Mouse (Mus musculus): ENCODE results near the gene Pigf.
A peak's percentile ranks its signal among the peaks of the same experiment; 100 is the strongest.

Pigf gene

DNA sequence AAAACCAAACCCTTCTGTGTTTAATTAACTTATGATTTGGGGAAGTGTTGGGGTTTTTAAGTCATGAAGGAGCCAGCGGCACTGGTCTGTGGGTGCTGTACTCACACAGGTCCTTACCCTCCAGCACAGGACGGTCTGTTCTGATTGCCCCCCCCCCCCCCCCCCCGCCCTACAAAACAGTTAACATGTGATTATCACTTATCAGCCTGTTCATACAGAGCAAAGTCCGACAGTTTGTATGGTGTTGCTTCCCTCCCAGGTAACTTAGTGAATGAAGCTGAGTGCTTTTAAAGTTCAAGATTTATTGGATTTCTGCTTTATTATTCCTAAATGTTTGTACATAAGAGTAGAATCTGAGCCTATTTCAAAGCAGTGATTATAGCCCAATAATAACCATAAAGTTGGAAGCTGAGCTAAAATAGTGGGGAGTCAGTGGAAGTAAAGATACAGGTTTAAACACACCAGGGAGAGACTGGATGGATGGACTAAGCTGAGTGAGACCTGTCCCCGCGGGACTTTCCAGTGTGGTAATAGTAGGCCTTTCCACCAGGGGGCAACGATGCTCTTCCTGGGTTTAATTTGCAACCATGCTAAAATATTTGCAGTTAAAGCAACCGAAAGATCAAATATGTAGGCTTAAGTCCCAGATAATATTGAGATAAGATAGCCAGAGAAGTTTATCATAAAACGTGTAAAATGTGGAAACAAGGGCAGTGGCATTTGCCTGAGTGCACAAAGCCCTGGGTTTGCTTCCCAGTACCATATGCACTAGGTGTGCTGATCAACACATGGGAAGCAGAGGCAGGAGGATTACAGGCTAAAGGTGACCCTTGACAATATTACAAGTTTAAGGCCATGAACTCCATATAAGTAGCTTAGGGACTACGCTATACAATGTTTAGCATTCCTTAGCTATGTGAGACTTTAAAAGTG is 11.2 kb upstream of the Pigf start:
- DNase-seq (ENCODE audit: low read depth, low spot score) = no peak

DNA sequence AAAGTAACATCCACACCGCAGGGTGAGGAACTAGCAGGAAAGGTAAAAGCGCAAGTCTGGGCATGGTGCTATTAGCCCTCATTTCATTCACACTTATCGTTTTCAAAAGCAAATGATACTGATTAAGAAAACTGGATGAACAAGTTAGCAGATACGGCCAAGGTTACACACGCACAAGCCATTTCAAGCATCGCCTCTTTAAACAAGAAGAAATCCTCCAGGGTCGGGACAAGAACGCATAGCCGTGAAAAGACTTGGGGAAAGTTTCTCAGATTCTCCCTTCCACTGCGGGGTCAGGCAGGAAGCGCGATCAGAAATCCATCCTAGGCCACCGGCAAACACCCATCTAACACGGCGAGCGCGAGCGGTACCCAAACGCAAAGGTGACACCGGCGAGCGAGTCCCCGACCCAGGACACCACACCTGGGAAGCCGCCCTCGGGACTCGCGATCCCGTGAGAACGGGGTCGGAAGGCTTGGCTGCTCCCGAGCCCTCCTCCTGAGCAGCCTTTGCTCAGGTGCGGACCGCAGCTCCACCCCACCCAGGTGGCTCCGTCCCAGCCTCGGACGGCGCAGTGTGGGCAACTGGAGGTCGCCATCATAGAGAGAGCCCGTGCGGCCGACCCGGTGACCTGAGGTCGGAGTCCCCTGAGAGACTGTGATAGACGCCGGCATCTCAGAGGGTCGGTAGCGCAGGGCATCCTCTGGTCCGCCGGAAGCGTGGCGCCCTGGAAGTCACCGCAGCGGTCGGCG is 539 bp downstream of the Pigf start:
- no peak for DNase-seq (ENCODE audit: low read depth, low spot score)

DNA sequence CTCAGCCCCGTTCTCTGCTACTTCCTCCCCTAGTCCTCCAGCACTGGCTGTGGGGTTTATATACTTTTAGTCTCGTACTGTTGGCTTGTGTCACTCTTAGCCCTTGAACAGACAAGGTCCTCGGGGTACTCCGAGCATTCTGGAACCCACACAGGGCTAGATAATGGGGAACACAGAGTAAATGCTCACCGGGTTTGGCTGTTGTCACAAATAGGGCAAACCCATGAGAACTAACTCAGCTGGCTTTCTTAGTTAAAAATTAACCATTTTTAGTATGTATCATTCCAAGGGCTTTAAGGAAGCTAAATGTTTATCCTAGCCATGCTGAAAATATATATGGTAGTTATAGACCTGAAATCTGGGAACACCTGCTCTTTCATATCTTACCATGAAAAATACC is 5.5 kb downstream of the Pigf start:
- no peak for DNase-seq (ENCODE audit: low read depth, low spot score)

DNA sequence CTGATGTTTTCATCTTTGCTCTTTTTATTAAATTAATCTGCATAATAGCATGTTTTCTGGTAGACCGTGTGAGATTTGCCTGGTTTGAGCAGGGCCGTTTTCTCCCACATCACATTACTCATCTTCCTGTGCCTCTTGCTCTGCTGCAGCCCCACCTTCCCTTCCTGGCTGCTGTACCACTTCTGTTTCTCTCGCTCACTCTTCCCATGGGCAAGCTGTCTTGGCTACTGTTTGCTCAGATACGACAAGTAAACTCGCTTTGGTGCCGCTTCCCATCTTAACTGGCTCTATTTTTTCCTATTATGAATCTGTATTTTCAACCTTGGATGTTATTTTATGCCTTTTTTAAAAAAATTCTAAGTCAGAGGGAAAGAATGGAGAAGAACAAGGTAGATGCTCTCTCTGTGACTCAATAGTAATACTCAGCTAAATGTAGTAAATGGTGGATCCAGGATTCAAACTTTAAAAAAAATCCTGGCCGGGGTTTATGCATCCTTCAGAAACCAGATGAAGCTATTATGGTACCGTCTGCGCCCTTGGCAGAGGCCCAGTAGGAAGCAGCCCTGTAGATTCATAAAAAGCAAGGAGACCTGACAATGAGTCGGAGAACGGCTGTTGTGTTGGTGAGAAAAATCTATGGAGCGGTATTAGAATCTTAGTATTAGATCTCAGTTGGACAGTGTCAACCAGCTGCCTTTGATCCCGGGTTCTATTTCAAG is 13.7 kb downstream of the Pigf start:
- DNase-seq (ENCODE audit: low read depth, low spot score) = no peak

DNA sequence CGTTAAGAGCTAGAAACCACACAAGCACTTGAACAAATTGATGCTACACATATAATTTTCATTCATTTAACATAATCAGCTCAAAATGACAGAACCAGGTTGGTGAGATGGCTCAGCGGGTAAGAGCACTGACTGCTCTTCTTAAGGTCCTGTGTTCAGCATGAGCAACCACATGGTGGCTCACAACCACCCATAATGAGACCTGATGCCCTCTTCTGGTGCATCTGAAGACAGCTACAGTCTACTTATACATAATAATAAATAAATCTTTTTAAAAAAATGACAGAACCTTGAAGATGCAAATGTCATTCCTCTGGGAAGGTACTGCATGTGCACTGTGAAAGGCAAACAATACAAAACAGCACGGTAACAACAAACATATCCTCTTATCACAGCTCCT is 16.3 kb downstream of the Pigf start:
- DNase-seq (ENCODE audit: low read depth, low spot score) = no peak

DNA sequence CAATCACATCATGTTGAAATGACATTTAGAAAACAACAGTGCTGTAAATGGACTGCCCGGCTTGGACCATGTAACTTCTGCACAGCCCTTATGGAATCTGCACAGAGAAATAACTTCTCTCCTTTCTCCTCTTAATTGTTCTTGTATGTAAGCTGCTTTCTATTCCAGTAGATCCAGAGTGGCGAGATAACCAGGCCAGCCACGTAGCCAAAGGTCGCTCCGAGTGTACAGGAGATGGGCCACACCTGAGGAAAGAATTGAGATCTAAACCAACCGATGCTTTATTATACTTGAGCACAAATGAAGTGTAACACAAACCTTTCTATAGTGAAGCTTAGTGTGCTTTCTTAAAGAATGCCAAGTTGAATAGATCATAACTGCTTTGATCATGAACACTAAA is 27.9 kb downstream of the Pigf start:
- DNase-seq (ENCODE audit: low read depth, low spot score) = no peak

DNA sequence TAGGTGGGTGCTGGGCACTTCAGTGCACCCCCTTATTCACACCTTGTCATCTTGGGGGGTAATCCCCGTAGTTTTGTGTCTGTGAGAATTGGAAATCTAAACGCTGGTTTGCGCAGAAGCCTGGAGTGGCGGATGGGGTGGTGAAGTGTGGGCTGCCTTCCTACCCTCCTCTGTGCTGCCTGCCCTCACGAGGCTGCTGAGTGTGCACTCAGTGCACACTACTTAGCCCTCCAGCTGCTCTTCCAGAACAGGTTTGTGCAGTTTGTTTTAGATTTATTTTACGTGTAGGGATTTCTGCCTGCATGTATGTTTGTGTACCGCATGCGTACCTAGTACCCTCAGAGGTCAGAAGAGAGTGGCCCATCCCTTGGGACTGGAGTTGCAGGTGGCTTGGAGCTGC is 33.9 kb downstream of the Pigf start:
- no peak for DNase-seq (ENCODE audit: low read depth, low spot score)

DNA sequence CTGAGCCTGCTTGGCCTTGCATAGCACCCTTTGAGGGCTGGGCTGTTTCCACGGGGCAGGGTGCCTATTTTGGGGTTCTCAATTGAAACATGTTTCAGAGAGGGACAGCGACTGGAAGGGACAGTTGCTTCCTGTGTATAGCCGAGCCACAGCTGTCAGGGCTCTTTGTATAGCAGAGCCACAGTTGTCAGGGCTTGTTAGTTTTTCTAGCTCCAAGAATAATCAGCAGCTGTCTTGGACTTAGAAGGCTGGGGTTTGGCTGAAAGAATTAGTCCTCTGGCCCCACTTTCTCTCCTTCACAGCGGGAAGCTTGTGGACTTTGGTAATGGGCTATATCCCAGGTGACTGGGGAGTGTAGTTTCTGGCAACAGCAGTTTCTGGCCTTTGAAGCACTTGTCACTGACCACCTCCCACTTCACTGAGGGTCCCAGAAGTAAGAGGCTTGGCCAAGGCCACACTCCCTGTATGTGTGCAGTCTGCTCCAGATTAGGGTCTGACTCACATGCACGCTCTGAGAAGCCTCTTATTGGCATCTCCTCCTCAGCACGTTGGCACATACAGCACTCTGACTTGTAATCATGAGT is 36.5 kb downstream of the Pigf start:
- DNase-seq (ENCODE audit: low read depth, low spot score) = no peak

DNA sequence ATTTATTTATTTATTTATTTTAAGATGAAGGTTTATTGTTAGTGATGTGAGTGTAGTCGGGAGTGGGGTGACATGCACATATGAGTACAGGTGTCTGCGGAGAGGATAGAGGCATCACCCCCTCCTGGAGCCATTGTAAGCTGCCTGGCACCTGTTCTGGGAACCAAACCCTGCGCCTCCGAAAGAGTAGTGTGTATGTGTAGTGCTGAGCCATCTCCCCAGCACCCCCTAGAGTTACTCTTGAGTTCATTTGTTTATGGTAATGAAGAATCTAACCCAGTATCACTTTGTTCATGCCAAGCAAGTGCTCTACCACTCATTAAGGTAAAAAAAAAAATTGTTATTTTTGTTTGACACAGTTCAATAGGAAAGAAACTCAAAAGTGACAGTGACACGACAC is 37.0 kb downstream of the Pigf start:
- no peak for DNase-seq (ENCODE audit: low read depth, low spot score)

DNA sequence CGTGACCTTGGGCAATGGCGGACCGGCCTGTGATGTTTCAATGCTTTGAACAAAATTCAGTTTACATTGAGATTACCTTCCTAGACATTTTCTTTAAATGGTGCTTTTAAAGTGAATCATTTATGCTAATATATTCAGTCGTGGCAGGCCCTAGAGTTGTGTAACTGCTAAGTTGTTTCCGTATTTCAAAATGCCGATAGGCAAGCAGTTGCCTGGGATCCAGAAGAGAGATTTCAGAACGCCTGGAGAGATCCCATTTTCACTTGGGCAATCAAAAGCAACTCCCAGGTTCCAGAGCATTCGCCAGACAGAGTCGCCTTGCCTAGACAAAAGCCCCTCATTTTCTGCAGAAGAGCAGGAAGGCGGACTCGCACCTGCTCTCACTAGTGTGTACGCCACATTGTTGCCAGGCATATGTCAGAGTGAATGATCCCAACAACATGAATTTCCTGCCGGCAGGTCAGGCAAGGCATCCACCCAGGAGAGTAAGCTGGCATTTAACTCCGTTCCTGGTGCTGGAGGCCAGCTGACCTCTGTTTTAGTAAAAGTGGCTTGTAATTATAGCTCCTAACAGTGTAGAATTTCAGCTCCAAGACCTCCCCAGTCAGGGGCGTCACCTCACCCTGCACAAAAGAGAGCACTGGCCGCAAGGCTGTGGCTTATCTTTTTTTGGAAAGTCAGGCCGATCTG is 38.6 kb downstream of the Pigf start:
- DNase-seq (ENCODE audit: low read depth, low spot score) = no peak

DNA sequence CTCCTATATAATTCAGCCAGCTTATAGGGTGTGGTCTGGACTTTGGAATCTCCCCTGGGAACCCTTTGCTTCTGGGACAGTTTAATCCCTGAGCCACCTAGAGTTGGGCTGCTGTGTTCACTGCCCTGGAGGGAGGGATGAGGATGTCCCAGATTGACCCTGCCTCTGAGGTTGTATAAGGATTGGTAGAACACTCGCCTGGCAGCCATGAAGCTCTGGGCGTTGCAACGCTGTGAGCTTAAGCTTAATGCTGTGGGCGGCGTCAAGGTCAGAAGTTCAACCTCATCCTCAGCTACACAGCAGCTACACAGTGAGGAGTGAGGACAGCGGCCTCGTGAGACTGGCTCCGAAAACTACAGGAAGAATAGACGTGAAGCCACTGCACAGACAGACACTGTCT is 42.7 kb downstream of the Pigf start:
- DNase-seq (ENCODE audit: low read depth, low spot score) = peak; percentile 26

DNA sequence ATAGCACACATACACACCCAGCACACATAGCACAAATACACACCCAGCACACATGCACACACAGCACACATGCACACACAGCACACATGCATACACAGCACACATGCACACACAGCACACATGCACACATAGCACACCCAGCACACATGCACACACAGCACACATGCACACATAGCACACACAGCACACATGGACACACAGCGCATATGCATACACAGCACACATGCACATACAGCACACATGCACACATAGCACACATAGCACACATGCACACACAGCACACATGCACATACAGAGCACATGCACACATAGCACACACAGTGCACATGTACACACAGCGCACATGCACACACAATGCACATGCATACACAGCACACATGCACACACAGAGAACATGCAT is 43.5 kb downstream of the Pigf start:
- no peak for DNase-seq (ENCODE audit: low read depth, low spot score)

DNA sequence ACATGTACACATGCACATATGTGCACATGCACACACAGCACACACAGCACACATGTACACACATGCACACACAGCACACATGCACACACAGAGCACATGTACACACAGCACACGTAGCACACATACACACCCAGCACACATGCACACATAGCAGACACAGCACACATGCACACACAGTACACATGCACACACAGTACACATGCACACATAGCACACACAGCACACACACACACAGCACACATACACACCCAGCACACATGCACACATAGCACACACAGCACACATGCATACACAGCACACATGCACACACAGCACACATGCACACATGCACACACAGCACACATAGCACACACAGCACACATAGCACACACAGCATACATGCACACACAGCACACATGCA is 44.0 kb downstream of the Pigf start:
- DNase-seq (ENCODE audit: low read depth, low spot score) = no peak

DNA sequence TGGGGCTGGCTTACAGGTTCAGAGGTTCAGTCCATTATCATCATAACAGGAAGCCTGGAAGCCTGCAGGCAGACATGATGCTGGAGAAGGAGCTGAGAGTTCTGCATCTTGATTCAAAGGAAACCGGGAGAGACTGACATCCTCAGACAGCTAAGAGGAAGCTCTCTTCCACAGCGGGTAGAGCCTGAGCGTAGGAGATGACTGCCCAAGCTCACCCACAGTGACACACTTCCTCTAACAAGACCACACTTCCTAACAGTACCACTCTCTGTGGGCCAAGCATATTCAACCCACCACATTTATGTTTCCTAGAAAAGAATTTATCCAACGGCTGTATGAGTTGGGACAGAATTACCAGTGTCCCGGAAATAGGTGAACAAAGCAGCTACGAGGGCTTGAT is 46.7 kb downstream of the Pigf start:
- no peak for DNase-seq (ENCODE audit: low read depth, low spot score)

DNA sequence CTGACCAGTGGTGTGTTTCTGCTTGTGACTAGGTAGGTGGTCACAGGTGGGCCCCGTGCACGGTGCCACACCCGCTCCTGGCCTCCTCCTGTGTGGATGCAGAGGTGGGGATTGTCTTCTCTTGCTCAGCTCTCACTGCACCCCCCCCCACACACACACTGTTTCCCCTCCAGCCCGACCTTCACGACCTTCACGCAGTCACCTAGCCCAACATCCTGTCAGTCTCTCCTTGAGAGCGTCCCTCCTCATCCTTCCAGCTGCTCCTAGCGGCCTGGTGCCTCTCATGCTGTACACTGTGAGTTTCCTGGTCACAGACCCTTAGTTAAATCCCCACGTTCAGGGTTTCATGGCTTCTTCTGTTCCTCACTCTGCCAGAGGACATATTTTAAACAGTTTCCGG is 48.8 kb downstream of the Pigf start:
- DNase-seq (ENCODE audit: low read depth, low spot score) = no peak

DNA sequence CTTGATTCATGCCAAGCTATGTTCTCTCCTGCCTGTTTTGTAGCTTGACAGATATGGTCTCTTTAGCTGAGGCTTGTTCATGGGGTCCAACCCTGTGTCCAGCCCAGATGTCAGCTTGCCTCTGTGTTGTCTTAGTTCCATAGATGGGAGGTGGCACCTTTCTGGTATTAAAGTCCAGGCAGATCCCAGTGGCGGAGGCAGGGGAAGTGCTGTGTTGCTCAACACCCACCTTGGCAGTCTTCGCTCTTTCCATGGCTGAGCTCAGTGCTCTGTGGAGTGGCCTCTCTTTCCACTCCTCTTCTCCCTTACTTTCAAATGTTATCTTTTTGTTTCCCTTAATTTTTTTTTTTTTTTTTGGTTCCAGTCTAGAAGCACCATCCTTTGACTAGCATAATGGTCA is 52.1 kb downstream of the Pigf start:
- no peak for DNase-seq (ENCODE audit: low read depth, low spot score)

DNA sequence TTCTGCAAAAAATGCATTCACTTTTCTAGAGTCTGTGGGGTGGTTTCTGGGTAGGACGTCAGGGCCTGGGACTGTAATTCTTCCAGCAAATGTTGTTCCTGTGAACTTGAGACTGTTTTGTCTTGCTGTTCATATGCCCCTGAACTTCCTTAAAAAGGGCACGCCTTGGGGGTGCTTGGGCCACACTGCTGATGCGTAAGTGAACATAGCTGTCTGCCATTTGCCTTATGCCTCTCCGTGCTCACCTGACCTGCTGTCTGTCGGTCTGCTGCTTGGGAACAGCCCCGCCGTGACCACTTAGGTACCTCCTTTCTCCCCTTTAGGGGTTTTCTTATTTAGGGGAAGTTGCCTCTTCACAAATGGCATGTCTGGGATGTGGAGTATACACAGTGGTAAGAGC is 53.3 kb downstream of the Pigf start:
- no peak for DNase-seq (ENCODE audit: low read depth, low spot score)

DNA sequence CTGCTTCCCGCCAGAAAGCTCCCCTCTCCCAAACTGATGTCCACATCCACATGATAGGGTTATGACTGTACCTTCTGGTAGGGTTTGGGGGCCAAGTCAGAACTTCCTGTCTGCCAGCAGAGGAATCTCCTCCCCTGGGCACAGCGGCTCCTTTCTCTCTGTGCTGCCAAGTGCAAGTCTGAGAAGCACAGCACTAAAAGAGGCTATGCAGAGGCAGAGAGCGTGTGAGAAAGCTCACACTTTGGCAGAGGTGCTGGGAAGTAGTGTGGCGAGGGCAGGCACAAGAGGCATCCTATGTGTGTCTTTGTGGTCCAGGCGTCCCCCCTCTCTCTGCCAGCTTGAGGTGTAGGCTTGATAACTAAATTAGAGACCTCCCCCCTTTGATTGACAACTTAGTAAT is 54.2 kb downstream of the Pigf start:
- no peak for DNase-seq (ENCODE audit: low read depth, low spot score)

DNA sequence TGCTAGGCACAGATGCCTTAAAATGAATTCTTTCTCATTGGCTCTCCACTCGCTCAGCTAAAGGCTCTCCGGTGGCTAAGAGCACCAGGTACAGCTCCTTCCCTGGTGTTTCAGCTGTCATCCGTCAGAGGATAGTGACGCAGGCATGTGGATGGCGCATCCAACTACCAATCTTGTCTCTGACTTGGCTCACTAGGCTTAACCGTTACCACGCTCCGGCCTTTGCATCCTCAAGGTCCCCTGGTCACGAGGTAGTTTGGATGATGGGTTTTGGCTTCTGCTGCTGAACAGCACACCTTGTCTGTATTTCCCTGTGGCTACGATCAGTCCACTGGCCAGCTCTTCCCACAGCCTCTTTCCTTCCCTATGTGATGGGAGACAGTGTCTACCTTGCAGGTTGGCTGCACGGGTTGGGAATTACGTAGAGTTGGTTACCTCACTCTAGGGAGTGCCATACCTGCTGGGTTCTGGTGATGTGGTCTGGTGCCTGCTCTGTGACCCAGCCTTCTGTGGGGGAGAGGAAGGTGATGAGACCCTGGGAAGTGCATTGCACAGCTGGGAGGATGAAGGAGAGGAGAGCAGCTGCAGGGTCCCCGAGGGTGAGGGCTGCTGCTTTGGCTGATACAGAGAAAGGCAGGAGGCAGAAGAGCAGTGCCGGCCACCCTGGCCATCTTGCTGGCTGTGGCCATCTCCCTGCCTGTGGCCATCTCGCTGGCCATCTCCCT is 55.0 kb downstream of the Pigf start:
- no peak for DNase-seq (ENCODE audit: low read depth, low spot score)

DNA sequence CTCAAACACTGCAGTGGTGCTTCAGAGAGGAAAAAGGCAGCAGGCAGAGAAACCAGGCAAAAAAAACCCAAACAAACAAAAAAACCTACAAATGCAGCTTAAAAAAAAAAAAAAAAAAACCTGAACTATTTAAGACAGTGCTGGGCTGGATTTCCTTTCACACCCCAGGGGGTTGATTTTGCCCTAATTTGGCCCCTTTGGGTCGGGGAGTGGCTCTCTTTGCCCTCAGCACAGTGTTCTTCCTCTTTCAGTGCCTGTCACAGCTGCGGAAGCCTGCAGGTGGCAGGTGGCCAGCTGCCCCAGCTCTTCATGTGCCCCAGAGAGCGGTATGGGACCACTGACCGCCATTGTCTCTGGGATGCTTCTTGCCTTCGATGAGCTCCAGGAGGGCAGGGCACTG is 55.6 kb downstream of the Pigf start:
- no peak for DNase-seq (ENCODE audit: low read depth, low spot score)

DNA sequence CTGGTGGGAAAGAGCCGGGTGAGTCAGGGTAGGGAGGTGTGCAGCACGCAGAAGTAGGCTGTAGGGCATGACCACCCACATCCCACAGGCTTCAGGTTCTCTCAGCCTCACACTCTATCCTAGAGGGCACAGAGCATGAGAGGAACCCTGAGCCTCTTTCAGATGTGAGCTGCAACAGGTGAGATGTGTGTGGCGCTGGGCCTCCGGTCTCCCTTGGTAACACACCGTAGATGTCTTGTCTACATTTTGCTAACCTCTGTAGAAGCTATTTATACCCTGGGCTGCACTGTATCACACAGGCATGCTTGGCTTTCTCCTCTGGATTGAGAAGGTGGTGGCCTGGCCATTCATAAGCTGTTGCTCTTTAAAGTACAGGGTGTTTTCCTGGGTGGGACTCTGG is 56.6 kb downstream of the Pigf start:
- DNase-seq (ENCODE audit: low read depth, low spot score) = no peak
